Comparison of ENCODE assay signal across 7 mouse cellular contexts in the genomic region with DNA sequence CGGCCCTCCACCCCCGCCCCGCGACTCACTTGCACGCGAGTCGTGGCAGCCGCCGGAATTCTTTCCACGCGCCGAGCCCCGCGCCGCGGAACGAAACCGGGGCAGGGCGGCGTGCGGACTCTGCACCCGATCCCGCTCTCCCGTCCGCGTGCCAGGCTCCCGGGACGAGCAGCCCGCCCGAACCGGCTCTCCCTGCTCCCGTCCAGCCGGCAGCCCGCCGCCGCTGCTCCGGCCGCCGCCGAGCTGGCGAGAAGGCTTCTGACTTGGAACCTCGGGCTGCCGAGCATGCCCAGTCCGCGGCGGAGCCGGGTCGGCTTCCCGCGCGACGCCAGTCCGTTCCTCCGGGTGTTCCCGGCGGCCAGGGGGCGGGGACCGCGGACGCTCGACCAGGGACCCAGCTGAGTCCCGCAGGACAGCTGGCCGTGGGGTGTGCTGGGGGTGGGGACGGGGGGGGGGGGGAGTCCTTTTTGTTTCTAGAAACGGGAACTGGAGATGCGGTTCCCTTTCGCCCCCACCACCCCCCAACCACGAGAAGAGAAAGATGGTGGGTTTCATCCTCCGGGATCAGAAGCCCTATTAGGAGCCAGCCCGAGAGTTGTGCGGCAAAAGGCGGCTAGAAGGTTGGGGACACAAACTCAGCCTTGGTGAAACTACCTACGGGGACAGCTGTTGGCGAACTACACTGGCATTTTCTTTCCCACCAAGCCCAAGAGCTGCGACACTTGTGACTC. TPM values are rescaled to one million over a fixed set of nuclear protein-coding genes. Genes with fewer than 3 reads are reported as not detected.
A peak's percentile ranks its signal among the peaks of the same experiment; 100 is the strongest.
DNase-seq lines count a peak whose midpoint lies in the region; ATAC-seq lines count a peak whose summit lies in the region.

No protein-coding gene starts in this region.

- no peaks in the 10 kb centered on the region; the same call in 1 of the 2 replicates for H3K36me3 ChIP-seq in limb, embryonic 12.5 days
- no peaks in the 10 kb centered on the region for H3K36me3 ChIP-seq in midbrain, embryonic 14.5 days (ENCODE audit: control insufficient read depth, insufficient read depth, low read length)

- H3K4me3 ChIP-seq in limb, embryonic 12.5 days (replicated peaks): peak overlapping the region; percentile 78
- H3K4me3 ChIP-seq in midbrain, embryonic 14.5 days (replicated peaks; ENCODE audit: low read depth, low read length): peak overlapping the region; percentile 78

- peak overlapping the region; percentile 84 for H3K9ac ChIP-seq in limb, embryonic 12.5 days (replicated peaks)
- peak overlapping the region; percentile 88 for H3K9ac ChIP-seq in midbrain, embryonic 14.5 days (replicated peaks; ENCODE audit: low read length)

- peaks cover 27% of the 10 kb centered on the region for H3K4me1 ChIP-seq in limb, embryonic 12.5 days (replicated peaks)
- H3K4me1 ChIP-seq in midbrain, embryonic 14.5 days (ENCODE audit: control insufficient read depth, insufficient read depth, low read length): peaks cover 14% of the 10 kb centered on the region

- peak; percentile 97 for DNase-seq in adrenal gland, postnatal 10 days
- DNase-seq in embryo, embryonic 11.5 days (ENCODE audit: low read depth, low spot score): peak; percentile 84
- DNase-seq in kidney, adult 11 months: peak; percentile 93
- DNase-seq in midbrain, embryonic 14.5 days: peak; percentile 94
- DNase-seq in spleen, adult 18-20 months: peak; percentile 67 to 76

- H3K27ac ChIP-seq in limb, embryonic 12.5 days: peak overlapping the region; percentile 93
- H3K27ac ChIP-seq in midbrain, embryonic 14.5 days (replicated peaks; ENCODE audit: low read depth, low read length): peak overlapping the region; percentile 97

- ATAC-seq in granulocyte monocyte progenitor cell, adult 5-6 weeks (replicated peaks; ENCODE audit: poor library complexity, severe bottlenecking): peak; percentile 74
- ATAC-seq in limb, embryonic 12.5 days (ENCODE audit: insufficient number of reproducible peaks, insufficient read depth, low FRiP score, low TSS enrichment, low read depth): peak; percentile 76
- ATAC-seq in midbrain, embryonic 14.5 days (ENCODE audit: low FRiP score, low TSS enrichment): peak; percentile 90

- WGBS in limb, embryonic 12.5 days: under 1% methylated on average over 70 of the region's 75 CpGs
- WGBS in midbrain, embryonic 14.5 days: under 1% methylated on average over 70 of the region's 75 CpGs

- peak overlapping the region; percentile 90 for H3K4me2 ChIP-seq in limb, embryonic 12.5 days
- H3K4me2 ChIP-seq in midbrain, embryonic 14.5 days (ENCODE audit: low read length): peak overlapping the region; percentile 88

- peaks cover 3% of the 10 kb centered on the region; the same call in 1 of the 2 replicates for H3K9me3 ChIP-seq in limb, embryonic 12.5 days
- no peaks in the 10 kb centered on the region for H3K9me3 ChIP-seq in midbrain, embryonic 14.5 days (ENCODE audit: control insufficient read depth, low read length)

- H3K27me3 ChIP-seq in limb, embryonic 12.5 days: peaks cover 12% of the 10 kb centered on the region
- H3K27me3 ChIP-seq in midbrain, embryonic 14.5 days (ENCODE audit: control insufficient read depth, insufficient read depth, low read length): no peaks in the 10 kb centered on the region

RNA-seq across cellular contexts. Expression of a gene that starts 1.2 kb away (rescaled TPM):
- 10 to 100 TPM; 56.3 to 58.4 TPM for total RNA-seq in adrenal gland, postnatal 10 days (2021)
- total RNA-seq in granulocyte monocyte progenitor cell, adult 5-6 weeks (2014; fragmentation: Nextera tagmentation): 14.6 and 21.0 TPM in 2 replicates
- total RNA-seq in granulocyte monocyte progenitor cell, adult 5-6 weeks (2017): 13.2 and 18.1 TPM in 2 replicates
- polyA plus RNA-seq in limb, embryonic 12.5 days (2016; fragmentation: Nextera tagmentation; extraction: Ambion mirVana): 21.6 and 23.0 TPM in 2 replicates
- polyA plus RNA-seq in midbrain, embryonic 14.5 days (2014; fragmentation: Nextera tagmentation; extraction: Ambion mirVana): 12.3 and 13.8 TPM in 2 replicates

Comparison
In these comparisons a context has a peak if more than half of its experiments do, and no peak if none do; other contexts are left out.
1. Peak in every context shown above with its lines: DNase-seq, ATAC-seq, H3K4me3 ChIP-seq and H3K27ac ChIP-seq.